Mouse (Mus musculus) lung, postnatal 0 days (tissue): ENCODE measurements around the gene Amot. TPM values are rescaled to one million over a fixed set of nuclear protein-coding genes. Genes with fewer than 3 reads are reported as not detected.

Source experiments
- ATAC-seq: fragments of 200-750 bp; cut with Nextera tagmentation; 2 replicates; pipeline ENCODE4 v1.8.0; 2017; ENCODE audit warnings: moderate library complexity
- DNase-seq: peaks from one replicate; pipeline ENCODE4 v3.0.0-alpha.2; 2016; ENCODE audit warnings: low spot score
- H3K27ac ChIP-seq: fragments of 300-500 bp; sonication (generic); 2 replicates; pipeline ENCODE4 v1.5.1; 2014; ENCODE audit warnings: antibody characterized with exemption, mild to moderate bottlenecking, low read length, mixed read lengths
- H3K27me3 ChIP-seq: fragments of 300-500 bp; sonication (generic); replicated peaks from 2 replicates; pipeline ENCODE4 v1.6.1; 2014; ENCODE audit warnings: low read length, mixed read lengths; ENCODE audit not compliant: insufficient read depth
- H3K36me3 ChIP-seq: fragments of 300-500 bp; sonication (generic); 2 replicates; pipeline ENCODE4 v1.6.1; 2014; ENCODE audit warnings: low read length, mixed read lengths; ENCODE audit not compliant: insufficient read depth
- H3K4me1 ChIP-seq: fragments of 300-500 bp; sonication (generic); 2 replicates; pipeline ENCODE4 v1.6.1; 2014; ENCODE audit warnings: antibody characterized with exemption, low read depth, low read length, mixed read lengths; ENCODE audit not compliant: insufficient read depth
- H3K4me2 ChIP-seq: fragments of 300-500 bp; sonication (generic); replicated peaks from 2 replicates; pipeline ENCODE4 v1.6.1; 2014; ENCODE audit warnings: low read depth, mild to moderate bottlenecking, low read length, moderate library complexity, mixed read lengths
- H3K4me3 ChIP-seq: fragments of 300-500 bp; sonication (generic); 2 replicates; pipeline ENCODE4 v1.5.1; 2014; ENCODE audit warnings: low read depth, low read length
- H3K9ac ChIP-seq: fragments of 300-500 bp; sonication (generic); replicated peaks from 2 replicates; pipeline ENCODE4 v1.6.1; 2014; ENCODE audit warnings: low read depth, mild to moderate bottlenecking
- H3K9me3 ChIP-seq: fragments of 300-500 bp; sonication (generic); 2 replicates; pipeline ENCODE4 v1.6.1; 2016; ENCODE audit warnings: low read length, mixed read lengths
- CTCF ChIP-seq: IDR thresholded peaks from 2 replicates; pipeline ENCODE4 v1.5.1; 2016; ENCODE audit warnings: antibody characterized with exemption, mild to moderate bottlenecking
- EP300 ChIP-seq: IDR thresholded peaks from 2 replicates; pipeline ENCODE4 v1.6.1; 2016; ENCODE audit warnings: antibody characterized with exemption, mild to moderate bottlenecking, control low read depth
- WGBS: fragments of 180-500 bp; shearing (Covaris S2); extraction: QIAGEN DNeasy Blood & Tissue Kit; methylation state at CpG from one replicate; pipeline ENCODE4 v1.1.7; 2014; 5-methylcytosine and 5-hydroxymethylcytosine counted together
- polyA plus RNA-seq: library from polyadenylated mRNA; unstranded; fragments of >200 nt; fragmentation: Nextera tagmentation; extraction: Ambion mirVana; gene quantifications from 2 replicates; pipeline ENCODE4 v1.2.1, GENCODE M21; 2015

The Amot gene
- polyA plus RNA-seq, 1 experiment from 2014 or later = 2.6 TPM

DNA sequence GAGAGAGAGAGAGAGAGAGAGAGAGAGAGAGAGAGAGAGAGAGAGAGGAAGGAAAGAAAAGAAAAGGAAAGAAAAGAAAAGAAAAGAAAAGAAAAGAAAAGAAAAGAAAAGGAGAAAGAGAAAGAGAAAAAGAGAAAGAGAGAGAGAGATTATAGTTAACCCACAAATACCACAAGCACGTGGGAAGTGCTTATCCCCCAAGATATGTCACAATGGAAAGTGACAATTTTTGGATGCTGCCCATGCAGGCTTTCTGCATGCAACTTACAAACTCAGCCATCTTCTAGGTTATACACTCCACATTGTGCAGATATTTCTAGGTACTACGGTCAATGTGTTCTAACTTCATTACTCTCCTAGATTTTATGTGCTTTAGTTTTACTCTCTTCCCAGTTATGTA is 41.5 kb downstream of the Amot start:
- ATAC-seq (no peak), DNase-seq (no peak)
- no peaks in the 10 kb centered on the region for H3K9me3 ChIP-seq
- WGBS = 74% methylated on average over 2 of the region's 2 CpGs
- no peaks in the 10 kb centered on the region for H3K4me1 ChIP-seq
- TF ChIP-seq CTCF (no peak), EP300 (no peak)
- no peaks in the 10 kb centered on the region for H3K27me3 ChIP-seq
- H3K4me3 ChIP-seq = no peak overlapping the region
- no peak overlapping the region for H3K4me2 ChIP-seq
- H3K27ac ChIP-seq = no peak overlapping the region
- H3K36me3 ChIP-seq = no peaks in the 10 kb centered on the region
- H3K9ac ChIP-seq = no peak overlapping the region

DNA sequence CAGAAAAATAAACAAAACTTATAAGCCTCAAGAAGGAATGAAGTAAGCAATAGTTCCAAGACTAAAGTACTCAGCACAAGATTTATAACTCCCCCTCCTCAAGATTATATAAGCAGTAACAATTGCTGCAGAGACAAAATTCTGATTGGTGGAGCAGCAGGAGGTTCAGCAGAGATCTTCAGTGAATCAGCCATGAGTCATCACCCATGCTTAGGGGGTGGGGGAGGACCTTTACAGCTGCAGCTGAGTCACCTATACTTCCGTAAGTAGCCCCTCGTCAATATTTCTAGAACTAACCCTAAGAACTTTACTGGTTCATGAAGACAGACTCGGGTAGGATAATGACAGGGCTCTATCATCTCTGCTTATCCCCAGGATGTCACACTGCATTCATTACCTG is 43.6 kb downstream of the Amot start:
- TF ChIP-seq EP300 = no peak
- TF ChIP-seq CTCF = no peak
- DNase-seq (no peak), ATAC-seq (no peak)
- Histone ChIP-seq H3K9ac (no peak overlapping the region), H3K9me3 (no peaks in the 10 kb centered on the region), H3K27ac (no peak overlapping the region), H3K4me3 (no peak overlapping the region), H3K4me2 (no peak overlapping the region), H3K4me1 (no peaks in the 10 kb centered on the region), H3K36me3 (no peaks in the 10 kb centered on the region), H3K27me3 (no peaks in the 10 kb centered on the region)
- 74% methylated on average over 3 of the region's 3 CpGs for WGBS

DNA sequence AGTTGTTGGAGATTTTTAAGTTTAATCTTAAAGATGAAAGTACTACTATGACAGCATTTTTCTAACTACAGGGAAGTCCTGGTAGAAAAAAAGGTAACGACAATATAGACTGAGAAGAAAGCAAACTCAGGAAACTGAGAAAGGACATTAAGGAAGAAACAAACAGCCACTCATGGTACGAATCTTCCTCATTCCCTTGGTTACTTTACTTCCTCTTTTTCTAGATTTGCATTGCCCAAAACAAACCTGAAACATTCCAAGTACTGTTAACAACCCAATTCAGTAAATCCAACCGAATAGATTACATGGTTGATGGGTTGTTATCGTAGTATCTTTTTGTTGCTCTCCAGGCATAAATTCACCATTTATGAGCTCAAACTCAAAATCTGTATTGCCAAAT is 48.7 kb downstream of the Amot start:
- no peak for ATAC-seq
- Histone ChIP-seq H3K36me3 (no peaks in the 10 kb centered on the region), H3K27ac (no peak overlapping the region), H3K9ac (no peak overlapping the region), H3K9me3 (no peaks in the 10 kb centered on the region), H3K4me1 (no peaks in the 10 kb centered on the region), H3K27me3 (no peaks in the 10 kb centered on the region), H3K4me3 (no peak overlapping the region), H3K4me2 (no peak overlapping the region)
- no peak for TF ChIP-seq CTCF
- no peak for TF ChIP-seq EP300
- WGBS = 79% methylated on average over 4 of the region's 4 CpGs
- DNase-seq = no peak

DNA sequence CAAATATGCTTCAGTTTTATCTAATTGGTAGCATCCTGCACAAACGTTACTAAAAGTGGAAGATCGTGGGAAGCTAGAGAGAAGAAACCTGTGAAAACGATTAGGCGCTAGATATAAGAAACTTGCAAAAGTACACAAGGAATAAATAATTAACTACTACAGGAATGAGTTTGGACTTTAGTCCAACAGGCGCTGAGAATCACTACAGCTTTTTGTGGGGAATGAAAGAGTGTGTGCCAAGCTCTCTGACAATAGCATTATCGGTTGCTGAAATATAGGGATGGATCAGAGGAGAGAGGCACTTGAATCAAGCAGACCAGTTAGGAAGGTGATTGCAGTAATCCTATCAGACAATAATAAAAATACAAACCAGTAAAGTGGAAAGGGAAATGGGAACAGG is 49.4 kb downstream of the Amot start:
- Histone ChIP-seq H3K4me1 (no peaks in the 10 kb centered on the region), H3K9ac (no peak overlapping the region)

DNA sequence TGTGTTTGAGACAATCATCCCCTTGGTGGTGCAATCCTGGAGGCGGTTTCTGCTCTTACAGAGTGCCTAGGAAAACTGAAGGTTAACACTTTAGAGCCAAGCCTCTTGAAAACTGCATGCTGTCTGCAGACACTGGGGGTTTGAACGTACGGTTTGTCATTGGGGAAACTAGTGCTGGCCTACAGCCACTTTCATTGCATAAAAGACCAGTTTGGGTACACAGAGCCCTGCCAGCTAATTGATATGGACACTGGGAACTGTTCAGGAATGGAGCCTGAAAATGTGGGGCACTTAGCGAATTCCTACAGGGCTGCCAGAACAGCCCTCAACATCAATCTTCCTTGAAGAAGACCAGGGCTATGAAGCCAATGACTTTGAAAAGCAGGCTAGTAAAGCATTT is 50.2 kb downstream of the Amot start:
- Histone ChIP-seq H3K4me1 (no peaks in the 10 kb centered on the region), H3K4me2 (no peak overlapping the region), H3K27me3 (no peaks in the 10 kb centered on the region), H3K36me3 (no peaks in the 10 kb centered on the region), H3K9me3 (no peaks in the 10 kb centered on the region), H3K27ac (no peak overlapping the region), H3K4me3 (no peak overlapping the region), H3K9ac (no peak overlapping the region)
- ATAC-seq = no peak
- 73% methylated on average over 4 of the region's 4 CpGs for WGBS
- no peak for TF ChIP-seq CTCF
- TF ChIP-seq EP300 = no peak
- no peak for DNase-seq

More for the DNA sequence above, 49.4 kb downstream of the Amot start:
- Histone ChIP-seq H3K27ac (no peak overlapping the region), H3K9me3 (no peaks in the 10 kb centered on the region), H3K4me2 (no peak overlapping the region), H3K36me3 (no peaks in the 10 kb centered on the region), H3K27me3 (no peaks in the 10 kb centered on the region), H3K4me3 (no peak overlapping the region)
- ATAC-seq (no peak), DNase-seq (no peak)
- TF ChIP-seq EP300 (no peak), CTCF (no peak)
- 80% methylated on average over 6 of the region's 6 CpGs for WGBS

DNA sequence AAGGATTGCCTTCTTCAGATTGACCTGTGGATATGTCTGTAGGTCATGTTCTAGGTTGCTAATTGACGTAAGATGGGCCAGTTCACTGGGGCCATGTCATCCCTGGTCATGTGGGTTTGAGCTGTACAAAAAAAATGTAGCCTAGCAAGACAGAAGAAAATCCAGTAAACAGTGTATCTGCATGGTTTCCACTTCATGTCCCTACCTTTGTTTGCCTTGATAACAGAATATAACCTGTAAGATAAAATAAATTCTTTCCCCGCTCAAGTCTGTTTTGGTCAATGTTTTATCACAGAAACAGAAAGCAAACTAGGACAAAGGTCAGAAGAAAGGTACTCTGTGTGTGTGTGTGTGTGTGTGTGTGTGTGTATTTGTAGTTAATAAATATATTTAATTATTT is 63.5 kb downstream of the Amot start:
- TF ChIP-seq CTCF (no peak), EP300 (no peak)
- Histone ChIP-seq H3K36me3 (no peaks in the 10 kb centered on the region), H3K9me3 (no peaks in the 10 kb centered on the region), H3K4me3 (no peak overlapping the region), H3K9ac (no peak overlapping the region), H3K27me3 (no peaks in the 10 kb centered on the region), H3K4me2 (no peak overlapping the region), H3K27ac (no peak overlapping the region), H3K4me1 (no peaks in the 10 kb centered on the region)
- 75% methylated on average over 2 of the region's 2 CpGs for WGBS
- ATAC-seq (no peak), DNase-seq (no peak)

DNA sequence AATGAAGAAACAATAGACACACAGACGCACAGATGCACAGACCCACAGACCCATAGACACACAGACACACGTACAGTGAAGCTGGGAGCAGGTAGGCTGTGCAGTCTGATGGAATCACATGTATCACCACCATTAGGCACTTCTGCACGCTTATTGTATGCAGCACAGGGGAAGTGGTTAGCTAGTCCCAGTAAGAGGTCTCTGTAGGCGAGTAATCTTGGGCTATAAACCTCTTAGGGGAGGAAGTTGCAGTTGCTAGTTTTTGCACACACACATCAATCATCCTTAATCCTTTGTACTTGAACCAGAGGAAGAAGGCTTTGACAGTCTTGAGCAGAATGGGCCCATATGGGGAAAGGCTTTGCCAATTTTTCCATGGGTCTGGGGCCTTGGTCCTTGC is 71.3 kb downstream of the Amot start:
- WGBS = 61% methylated on average over 4 of the region's 4 CpGs
- H3K27me3 ChIP-seq = no peaks in the 10 kb centered on the region

More for the DNA sequence above, 71.3 kb downstream of the Amot start:
- no peak for DNase-seq
- Histone ChIP-seq H3K36me3 (no peaks in the 10 kb centered on the region), H3K4me1 (no peaks in the 10 kb centered on the region), H3K27ac (no peak overlapping the region), H3K4me3 (no peak overlapping the region), H3K9me3 (no peaks in the 10 kb centered on the region), H3K9ac (no peak overlapping the region), H3K4me2 (no peak overlapping the region)
- ATAC-seq = no peak
- TF ChIP-seq EP300 (no peak), CTCF (no peak)
